Mouse (Mus musculus) liver, embryonic 16.5 days (tissue): ENCODE measurements around the gene Bsg. TPM values are rescaled to one million over a fixed set of nuclear protein-coding genes. Genes with fewer than 3 reads are reported as not detected.

Experiments used
- ATAC-seq: fragments of 200-750 bp; cut with Nextera tagmentation; 2 replicates; pipeline ENCODE4 v1.8.0; 2017; ENCODE audit warnings: low read depth, mild to moderate bottlenecking, moderate number of reproducible peaks, moderate library complexity
- H3K27ac ChIP-seq: fragments of 300-500 bp; sonication (generic); 2 replicates; pipeline ENCODE4 v1.5.1; 2014; ENCODE audit warnings: mild to moderate bottlenecking, low read length
- H3K27me3 ChIP-seq: fragments of 300-500 bp; sonication (generic); 2 replicates; pipeline ENCODE4 v1.6.1; 2014; ENCODE audit warnings: low read depth, low read length, mixed read lengths; ENCODE audit not compliant: control insufficient read depth, insufficient read depth
- H3K36me3 ChIP-seq: fragments of 300-500 bp; sonication (generic); 2 replicates; pipeline ENCODE4 v1.6.1; 2014; ENCODE audit warnings: mild to moderate bottlenecking; ENCODE audit not compliant: control insufficient read depth, insufficient read depth
- H3K4me1 ChIP-seq: fragments of 300-500 bp; sonication (generic); 2 replicates; pipeline ENCODE4 v1.6.1; 2014; ENCODE audit warnings: low read depth, low read length, mixed read lengths; ENCODE audit not compliant: control insufficient read depth
- H3K4me2 ChIP-seq: fragments of 300-500 bp; sonication (generic); 2 replicates; pipeline ENCODE4 v1.6.1; 2014; ENCODE audit warnings: low read depth, low read length, mixed read lengths
- H3K4me3 ChIP-seq: fragments of 300-500 bp; sonication (generic); 2 replicates; pipeline ENCODE4 v1.5.1; 2014; ENCODE audit warnings: low read depth, mild to moderate bottlenecking, low read length
- H3K9ac ChIP-seq: fragments of 300-500 bp; sonication (generic); 2 replicates; pipeline ENCODE4 v1.6.1; 2014; ENCODE audit warnings: low read depth, low read length
- H3K9me3 ChIP-seq: fragments of 300-500 bp; sonication (generic); replicated peaks from 2 replicates; pipeline ENCODE4 v1.6.1; 2016; ENCODE audit warnings: low read length; ENCODE audit not compliant: control insufficient read depth
- WGBS: fragments of 180-500 bp; shearing (Covaris S2); extraction: QIAGEN DNeasy Blood & Tissue Kit; methylation state at CpG from one replicate; pipeline ENCODE4 v1.1.7; 2014; ENCODE audit not compliant: insufficient replicate concordance; 5-methylcytosine and 5-hydroxymethylcytosine counted together
- polyA plus RNA-seq: library from polyadenylated mRNA; unstranded; fragments of >200 nt; fragmentation: Nextera tagmentation; extraction: Ambion mirVana; gene quantifications from 2 replicates; pipeline ENCODE4 v1.2.1, GENCODE M21; 2015

The Bsg gene
- polyA plus RNA-seq = 924 and 947 TPM in 2 replicates

- no peaks in the 10 kb centered on the region for H3K27me3 ChIP-seq
- peak within 1 kb of the TSS; percentile 92 for H3K4me2 ChIP-seq
- peak; percentile 91 for ATAC-seq
- peaks cover 44% of the 10 kb centered on the region for H3K4me1 ChIP-seq
- H3K9me3 ChIP-seq = no peaks in the 10 kb centered on the region
- H3K27ac ChIP-seq = peak within 1 kb of the TSS; percentile 96
- H3K36me3 ChIP-seq = peaks cover 23% of the 10 kb centered on the region
- peak within 1 kb of the TSS; percentile 76 for H3K4me3 ChIP-seq
- under 1% methylated on average over 63 of the region's 65 CpGs for WGBS
- H3K9ac ChIP-seq = peak within 1 kb of the TSS; percentile 89
Measured at GRCm38 (mm10) chr10:79704065-79704969, at the start of gene Bsg. Gene Bsg, plus strand, starts transcription at chr10:79704491.

- H3K4me2 ChIP-seq = no peak overlapping the region
- no peaks in the 10 kb centered on the region for H3K36me3 ChIP-seq
- no peak for ATAC-seq
- H3K9ac ChIP-seq = no peak overlapping the region
- no peaks in the 10 kb centered on the region for H3K9me3 ChIP-seq
- WGBS = 38% methylated on average over 1 of the region's 1 CpGs
- H3K4me3 ChIP-seq = no peak overlapping the region
- H3K4me1 ChIP-seq = no peaks in the 10 kb centered on the region
- no peak overlapping the region for H3K27ac ChIP-seq
- H3K27me3 ChIP-seq = 0 out of 2 replicates have a peak, but pooled peaks cover 4% of the 10 kb centered on the region
Measured at GRCm38 (mm10) chr10:79654946-79655395, 49.3 kb upstream of the Bsg start.

- 0 out of 2 replicates have a peak, but pooled peaks have one; percentile 24 for ATAC-seq
- Histone ChIP-seq H3K27me3 (0 out of 2 replicates have a peak, but pooled peaks cover 2% of the 10 kb centered on the region), H3K4me1 (no peaks in the 10 kb centered on the region), H3K9ac (no peak overlapping the region), H3K36me3 (no peaks in the 10 kb centered on the region), H3K4me3 (no peak overlapping the region), H3K4me2 (no peak overlapping the region), H3K27ac (no peak overlapping the region), H3K9me3 (no peaks in the 10 kb centered on the region)
- 16% methylated on average over 4 of the region's 4 CpGs for WGBS
Measured at GRCm38 (mm10) chr10:79658829-79659228, 45.5 kb upstream of the Bsg start.

- no peak overlapping the region for H3K9ac ChIP-seq
- H3K27me3 ChIP-seq = 0 out of 2 replicates have a peak, but pooled peaks cover 2% of the 10 kb centered on the region
- no peaks in the 10 kb centered on the region; the same call in 1 of the 2 replicates for H3K4me1 ChIP-seq
- H3K9me3 ChIP-seq = no peaks in the 10 kb centered on the region
- no peaks in the 10 kb centered on the region for H3K36me3 ChIP-seq
- ATAC-seq = no peak
- H3K4me3 ChIP-seq = no peak overlapping the region
- no peak overlapping the region for H3K27ac ChIP-seq
- no peak overlapping the region for H3K4me2 ChIP-seq
- 75% methylated on average over 2 of the region's 2 CpGs for WGBS
Measured at GRCm38 (mm10) chr10:79660298-79660697, 44.0 kb upstream of the Bsg start.

- Histone ChIP-seq H3K4me2 (no peak overlapping the region), H3K4me1 (no peaks in the 10 kb centered on the region; the same call in 1 of the 2 replicates), H3K9me3 (no peaks in the 10 kb centered on the region), H3K36me3 (no peaks in the 10 kb centered on the region), H3K27me3 (no peaks in the 10 kb centered on the region), H3K27ac (no peak overlapping the region), H3K9ac (no peak overlapping the region), H3K4me3 (no peak overlapping the region)
- ATAC-seq = no peak
- WGBS = 33% methylated on average over 3 of the region's 3 CpGs
Measured at GRCm38 (mm10) chr10:79661861-79662260, 42.4 kb upstream of the Bsg start.

- WGBS = 17% methylated on average over 13 of the region's 13 CpGs
- no peaks in the 10 kb centered on the region for H3K9me3 ChIP-seq
Measured at GRCm38 (mm10) chr10:79664131-79664665, 40.1 kb upstream of the Bsg start, which contains the start of gene Madcam1. Gene Madcam1, plus strand, starts transcription at chr10:79664559.

GRCm38 (mm10) chr10:79665051-79665450 is 39.2 kb upstream of the Bsg start:
- 76% methylated on average over 8 of the region's 8 CpGs for WGBS
- peaks cover 4% of the 10 kb centered on the region for H3K4me1 ChIP-seq
- no peak overlapping the region for H3K27ac ChIP-seq
- no peak for ATAC-seq
- H3K36me3 ChIP-seq = no peaks in the 10 kb centered on the region
- H3K9ac ChIP-seq = no peak overlapping the region
- no peak overlapping the region for H3K4me3 ChIP-seq
- H3K9me3 ChIP-seq = no peaks in the 10 kb centered on the region
- no peaks in the 10 kb centered on the region for H3K27me3 ChIP-seq
- no peak overlapping the region for H3K4me2 ChIP-seq

More at GRCm38 (mm10) chr10:79664131-79664665, 40.1 kb upstream of the Bsg start, which contains the start of gene Madcam1:
- Histone ChIP-seq H3K4me3 (no peak within 1 kb of the TSS), H3K36me3 (no peaks in the 10 kb centered on the region), H3K9ac (no peak within 1 kb of the TSS), H3K4me2 (no peak within 1 kb of the TSS), H3K4me1 (peaks cover 2% of the 10 kb centered on the region; the same call in 1 of the 2 replicates), H3K27ac (no peak within 1 kb of the TSS), H3K27me3 (no peaks in the 10 kb centered on the region)
- no peak for ATAC-seq

GRCm38 (mm10) chr10:79666493-79666892 is 37.8 kb upstream of the Bsg start:
- no peak overlapping the region for H3K9ac ChIP-seq
- ATAC-seq = no peak

More at GRCm38 (mm10) chr10:79666493-79666892, 37.8 kb upstream of the Bsg start:
- Histone ChIP-seq H3K4me1 (peaks cover 12% of the 10 kb centered on the region), H3K4me3 (no peak overlapping the region), H3K36me3 (no peaks in the 10 kb centered on the region), H3K27me3 (no peaks in the 10 kb centered on the region), H3K4me2 (no peak overlapping the region), H3K27ac (no peak overlapping the region), H3K9me3 (no peaks in the 10 kb centered on the region)
- 50% methylated on average over 9 of the region's 9 CpGs for WGBS
